Mouse (Mus musculus) midbrain, embryonic 12.5 days (tissue): ENCODE measurements at regions not wholly inside any gene's neighbourhood (a gene's known extent, or its start where the extent isn't known, plus 50 kb on each side); places are given as distances from the start of the nearest gene placed in this dataset.
"Not testable (repeated sequence)": the region's sequence is repeated elsewhere in the genome, so short reads cannot be mapped to it uniquely, and the experiment has no call there.

ENCODE experiments used
- ATAC-seq: fragments of 200-750 bp; cut with Nextera tagmentation; 2 replicates; pipeline ENCODE4 v1.8.0; 2017; ENCODE audit warnings: low read depth, moderate TSS enrichment, moderate library complexity; ENCODE audit not compliant: low FRiP score
- H3K27ac ChIP-seq: fragments of 300-500 bp; sonication (generic); replicated peaks from 2 replicates; pipeline ENCODE4 v1.5.1; 2016; ENCODE audit warnings: mild to moderate bottlenecking
- H3K27me3 ChIP-seq: fragments of 300-500 bp; sonication (generic); 2 replicates; pipeline ENCODE4 v1.6.1; 2016; ENCODE audit warnings: mild to moderate bottlenecking
- H3K36me3 ChIP-seq: fragments of 300-500 bp; sonication (generic); 2 replicates; pipeline ENCODE4 v1.6.1; 2016
- H3K4me1 ChIP-seq: fragments of 300-500 bp; sonication (generic); 2 replicates; pipeline ENCODE4 v1.6.1; 2016
- H3K4me2 ChIP-seq: fragments of 300-500 bp; sonication (generic); replicated peaks from 2 replicates; pipeline ENCODE4 v1.6.1; 2016; ENCODE audit warnings: mild to moderate bottlenecking, moderate library complexity
- H3K4me3 ChIP-seq: fragments of 300-500 bp; sonication (generic); 2 replicates; pipeline ENCODE4 v1.5.1; 2016; ENCODE audit warnings: mild to moderate bottlenecking
- H3K9ac ChIP-seq: fragments of 300-500 bp; sonication (generic); replicated peaks from 2 replicates; pipeline ENCODE4 v1.6.1; 2016; ENCODE audit warnings: mild to moderate bottlenecking, moderate library complexity
- H3K9me3 ChIP-seq: fragments of 300-500 bp; sonication (generic); 2 replicates; pipeline ENCODE4 v1.6.1; 2016; ENCODE audit warnings: mild to moderate bottlenecking
- WGBS: fragments of 180-500 bp; shearing (Covaris S2); methylation state at CpG from one replicate; pipeline ENCODE4 v1.1.7; 2016; 5-methylcytosine and 5-hydroxymethylcytosine counted together

GRCm38 (mm10) chr9:17079674-17080073, 578.6 kb upstream of the Fat3 start:
- 20% methylated on average over 2 of the region's 2 CpGs for WGBS
- ATAC-seq: peak; percentile 91
- Histone ChIP-seq H3K9me3 (no peaks in the 10 kb centered on the region), H3K9ac (no peak overlapping the region), H3K36me3 (no peaks in the 10 kb centered on the region), H3K27me3 (peaks cover 20% of the 10 kb centered on the region), H3K4me2 (no peak overlapping the region), H3K4me1 (no peaks in the 10 kb centered on the region), H3K27ac (no peak overlapping the region), H3K4me3 (no peak overlapping the region)

- not testable (repeated sequence) for H3K27ac ChIP-seq, H3K9me3 ChIP-seq, H3K9ac ChIP-seq, H3K4me3 ChIP-seq, H3K4me1 ChIP-seq, H3K4me2 ChIP-seq, ATAC-seq, H3K27me3 ChIP-seq, H3K36me3 ChIP-seq
- 89% methylated on average over 2 of the region's 2 CpGs for WGBS
Measured at GRCm38 (mm10) chr9:17046852-17047251, 545.8 kb upstream of the Fat3 start.
